Mouse (Mus musculus): ENCODE results near the gene Pkp4. TPM values are rescaled to one million over a fixed set of nuclear protein-coding genes. Genes with fewer than 3 reads are reported as not detected.

The Pkp4 gene
- polyA plus RNA-seq, 1 experiment from 2014 or later, result 30.4 TPM

DNA sequence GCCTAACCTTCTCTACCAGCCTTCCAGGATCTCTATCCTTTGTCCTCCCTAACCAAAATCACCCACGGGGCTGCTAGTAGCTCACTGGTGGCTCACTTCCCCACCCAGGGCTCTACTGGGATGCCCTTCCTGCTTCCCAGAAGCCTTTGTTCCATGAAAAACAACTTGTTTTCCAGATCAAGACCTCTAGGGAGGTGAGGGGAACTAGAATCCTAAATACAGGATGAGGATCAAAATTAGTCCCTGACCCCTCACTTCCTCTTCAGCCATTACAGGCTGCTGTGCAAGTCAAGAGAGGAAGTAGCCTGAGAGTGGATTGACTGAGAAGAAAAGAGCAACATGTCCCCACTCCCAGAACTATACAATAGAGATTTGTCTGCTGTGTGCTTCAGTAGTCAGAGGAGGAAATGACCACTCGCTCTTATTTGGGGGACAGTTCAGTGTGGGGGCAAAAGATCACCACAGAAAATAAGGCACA, 240.3 kb downstream of the Pkp4 start:
- 60% methylated on average over 2 of the region's 2 CpGs for WGBS
- ATAC-seq (ENCODE audit: insufficient read depth, low FRiP score, low read depth), result no peak
- peaks cover 3% of the 10 kb centered on the region; the same call in 1 of the 2 replicates for H3K4me1 ChIP-seq

DNA sequence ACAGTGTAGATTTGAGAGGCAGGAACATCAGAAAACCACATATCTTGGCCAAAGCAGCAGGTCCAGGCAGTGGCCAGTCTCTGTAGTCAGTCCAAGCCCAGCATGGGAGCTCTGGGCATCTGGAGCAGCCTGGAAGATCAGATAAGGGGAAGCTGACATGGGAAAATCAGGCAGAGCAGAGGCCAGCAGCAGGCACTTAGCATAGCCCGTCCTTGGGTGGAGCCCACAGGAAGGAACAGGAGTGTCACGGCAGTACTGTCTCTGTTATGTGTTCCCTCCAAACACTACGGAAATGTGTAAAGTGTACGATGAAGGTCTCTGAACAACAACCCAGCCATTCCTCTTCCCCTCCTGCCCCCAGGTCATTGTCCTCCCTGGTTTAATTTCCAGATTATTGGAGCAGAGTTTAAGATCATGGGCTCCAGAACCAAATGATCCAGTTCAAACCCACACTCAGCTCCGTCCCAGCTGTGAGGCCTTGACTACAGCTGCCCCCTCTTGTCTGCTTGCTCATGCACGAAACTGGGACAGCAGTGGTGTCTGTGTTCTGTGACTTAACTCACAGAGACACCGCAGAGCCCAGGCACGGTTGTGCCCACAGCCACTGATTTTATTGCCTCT, 241.3 kb downstream of the Pkp4 start:
- peak; percentile 70; the same call in 1 of the 2 replicates for ATAC-seq (ENCODE audit: insufficient read depth, low FRiP score, low read depth)
- Histone ChIP-seq H3K4me3 (replicated peaks) (no peak overlapping the region), H3K4me2 (no peak overlapping the region), H3K27ac (peak overlapping the region; percentile 61; the same call in 1 of the 2 replicates), H3K9me3 (no peaks in the 10 kb centered on the region), H3K4me1 (peaks cover 3% of the 10 kb centered on the region; the same call in 1 of the 2 replicates), H3K27me3 (replicated peaks) (no peaks in the 10 kb centered on the region), H3K36me3 (no peaks in the 10 kb centered on the region), H3K9ac (no peak overlapping the region)
- WGBS, result 64% methylated on average over 8 of the region's 8 CpGs

More for the DNA sequence above, 240.3 kb downstream of the Pkp4 start:
- Histone ChIP-seq H3K9me3 (no peaks in the 10 kb centered on the region), H3K27me3 (replicated peaks) (no peaks in the 10 kb centered on the region), H3K4me2 (no peak overlapping the region), H3K36me3 (no peaks in the 10 kb centered on the region), H3K4me3 (replicated peaks) (no peak overlapping the region), H3K9ac (no peak overlapping the region), H3K27ac (no peak overlapping the region)

DNA sequence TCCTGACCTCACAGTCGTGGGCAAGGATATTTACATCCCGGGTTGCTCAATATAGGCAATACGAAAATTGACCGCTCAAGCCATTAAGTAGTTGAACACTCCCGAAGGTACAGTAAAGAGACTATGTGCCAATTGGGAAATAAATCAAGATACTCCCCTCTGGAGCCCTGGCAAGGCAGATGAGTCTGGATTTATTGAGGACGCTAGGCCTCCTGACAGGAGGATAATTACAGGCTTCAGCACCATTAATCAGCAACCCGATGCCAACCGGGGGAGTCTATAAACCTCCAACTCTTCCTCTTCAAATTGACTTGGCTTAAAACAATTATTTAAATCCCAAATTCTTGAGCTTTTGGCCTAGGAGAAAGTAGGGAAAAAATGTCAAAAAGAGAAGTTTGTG, 243.4 kb downstream of the Pkp4 start:
- no peak overlapping the region for H3K4me3 ChIP-seq (replicated peaks)
- no peak for ATAC-seq (ENCODE audit: insufficient read depth, low FRiP score, low read depth)
- H3K27me3 ChIP-seq (replicated peaks), result no peaks in the 10 kb centered on the region
- 70% methylated on average over 8 of the region's 8 CpGs for WGBS
- H3K4me2 ChIP-seq, result no peak overlapping the region
- no peaks in the 10 kb centered on the region for H3K36me3 ChIP-seq
- no peak overlapping the region for H3K27ac ChIP-seq
- H3K4me1 ChIP-seq, result peaks cover 3% of the 10 kb centered on the region; the same call in 1 of the 2 replicates
- H3K9me3 ChIP-seq, result no peaks in the 10 kb centered on the region
- no peak overlapping the region for H3K9ac ChIP-seq

Other genes starting within 250 kb of the Pkp4 start
- gene Ccdc148, start 167 bp upstream of the Pkp4 start, polyA plus RNA-seq (2015; fragmentation: Nextera tagmentation; extraction: Ambion mirVana), result 0.89 and 1.3 TPM in 2 replicates

Measured in stomach, embryonic 15.5 days (tissue).